Mouse (Mus musculus): ENCODE measurements around the gene Ugt2b34.
"Not testable (repeated sequence)": the region's sequence is repeated elsewhere in the genome, so short reads cannot be mapped to it uniquely, and the experiment has no call there.

Ugt2b34 gene

DNA sequence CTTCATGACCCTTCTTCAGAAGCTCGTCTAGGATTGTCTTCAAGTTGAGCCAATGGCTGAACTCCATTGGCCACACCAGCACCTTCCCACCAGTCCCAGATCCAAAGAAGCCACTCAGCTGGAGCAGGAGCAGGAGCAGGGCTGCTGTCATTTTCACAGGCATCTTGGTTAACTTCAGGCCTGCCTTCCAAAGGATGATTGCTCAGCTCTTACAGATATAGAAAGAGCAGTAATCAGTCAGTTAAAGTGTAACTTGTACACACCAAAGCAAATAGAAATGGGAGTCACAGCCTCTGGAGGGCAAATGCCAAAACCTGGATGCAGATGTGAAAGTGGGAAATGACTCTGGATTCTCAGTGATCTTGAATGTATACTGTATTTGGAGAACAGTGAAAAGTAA lies at the start of gene Ugt2b34:
Gene Ugt2b34 (minus strand): TSS at position 180 of the 400 bp plus-strand sequence.
- no peak for DNase-seq (ENCODE audit: extremely low spot score, low read depth, low spot score)

DNA sequence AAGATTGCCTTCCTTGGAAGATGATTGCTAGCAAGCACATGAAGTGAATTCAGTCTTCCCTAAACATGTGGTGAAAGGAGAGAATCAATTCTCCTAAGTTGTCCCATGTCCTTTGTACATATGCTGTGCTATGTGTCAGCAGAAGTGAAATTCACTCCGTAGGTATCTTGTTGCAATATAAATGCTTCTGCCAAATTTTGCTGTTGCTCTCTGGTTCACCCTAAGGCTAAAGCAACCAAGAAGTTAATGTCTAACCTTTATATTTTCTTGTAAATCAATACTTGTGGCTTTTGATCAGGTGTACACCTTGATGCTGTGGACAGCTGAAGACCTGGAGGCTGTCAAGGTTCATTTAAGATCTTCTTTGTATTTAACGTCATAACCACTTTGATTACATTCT lies 35.4 kb upstream of the Ugt2b34 start:
- DNase-seq (ENCODE audit: extremely low spot score, low read depth, low spot score) = no peak

DNA sequence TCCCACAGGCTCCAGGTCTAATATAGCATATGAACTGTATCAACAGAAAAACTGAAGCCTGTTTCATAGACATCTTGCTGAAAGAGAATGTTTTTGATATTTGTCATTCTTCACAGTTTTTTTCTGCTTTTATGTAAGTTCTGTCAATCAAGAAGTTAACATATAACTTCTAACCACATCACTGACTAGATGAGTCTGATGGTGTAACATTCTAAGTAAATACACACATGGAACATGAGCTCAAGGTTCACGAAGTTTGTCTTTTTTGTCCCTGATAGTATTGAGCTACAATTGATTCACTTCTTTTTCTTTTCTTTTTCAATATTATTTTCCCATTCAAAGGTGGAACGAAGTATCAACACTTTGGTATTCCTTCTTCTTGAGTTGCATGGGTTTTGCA lies 19.7 kb upstream of the Ugt2b34 start, which contains the start of gene Ugt2b1:
Gene Ugt2b1 (minus strand): TSS at position 105 of the 400 bp plus-strand sequence.
- DNase-seq (ENCODE audit: extremely low spot score, low read depth, low spot score) = no peak

DNA sequence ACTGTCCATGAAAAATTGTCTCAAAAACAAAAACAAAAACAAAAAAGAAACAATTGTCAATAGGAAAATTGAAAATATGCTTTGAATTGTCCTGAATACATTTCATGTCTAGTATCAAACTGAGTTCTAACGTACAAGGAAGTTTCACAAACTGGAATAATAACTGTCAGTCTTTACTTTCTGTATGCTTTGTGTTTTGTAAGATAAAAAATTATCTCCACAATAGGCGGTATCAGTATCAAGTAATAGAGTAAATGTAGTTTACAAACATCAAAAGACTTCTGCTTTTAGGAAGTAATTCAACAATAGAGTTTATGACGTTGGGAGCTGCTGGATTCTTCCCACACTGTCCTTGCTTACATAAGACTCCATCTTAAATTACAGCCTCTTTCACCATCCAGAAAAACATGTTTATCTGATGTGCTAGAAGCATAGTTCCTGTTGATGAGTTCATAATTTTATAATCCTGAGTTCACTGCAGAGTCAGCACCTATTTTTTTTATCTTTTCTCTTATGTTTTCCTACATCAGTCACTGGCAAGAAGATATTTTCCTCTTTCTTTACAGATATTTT lies 14.0 kb upstream of the Ugt2b34 start:
- DNase-seq (ENCODE audit: extremely low spot score, low read depth, low spot score) = no peak

DNA sequence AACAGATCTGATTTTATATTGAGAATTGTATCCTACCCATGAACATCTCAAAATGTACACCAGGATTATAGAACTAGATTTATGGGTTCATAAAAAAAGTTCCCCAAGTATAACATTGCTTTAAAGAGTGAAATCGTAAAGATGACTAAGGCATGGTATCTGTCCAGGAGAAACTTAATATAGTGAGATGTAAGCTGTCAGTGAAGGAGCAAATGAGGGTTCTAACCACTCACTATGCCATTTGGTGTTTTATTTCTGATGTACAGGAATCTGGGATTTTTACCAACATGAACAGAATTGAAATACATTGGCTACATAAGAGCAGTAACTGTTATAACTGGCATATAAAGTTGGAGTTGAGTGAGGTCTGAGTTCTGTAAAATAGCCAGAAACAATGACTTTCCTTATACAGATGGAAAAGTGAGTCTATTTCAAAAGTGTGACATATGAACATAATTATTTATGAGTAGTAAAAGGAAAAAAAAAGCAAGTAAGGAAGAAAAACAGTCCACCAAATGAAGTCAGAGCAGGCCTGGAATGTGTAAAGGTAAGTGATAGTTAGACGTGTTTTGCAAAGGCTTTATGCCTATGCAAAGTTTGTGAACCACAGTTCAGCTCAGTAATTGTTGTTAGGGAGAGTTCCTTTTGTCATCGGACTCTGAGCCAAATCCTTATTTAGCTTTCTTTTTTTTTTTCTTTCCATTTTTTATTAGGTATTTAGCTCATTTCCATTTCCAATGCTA lies 4.8 kb upstream of the Ugt2b34 start:
- no peak for DNase-seq (ENCODE audit: extremely low spot score, low read depth, low spot score)

DNA sequence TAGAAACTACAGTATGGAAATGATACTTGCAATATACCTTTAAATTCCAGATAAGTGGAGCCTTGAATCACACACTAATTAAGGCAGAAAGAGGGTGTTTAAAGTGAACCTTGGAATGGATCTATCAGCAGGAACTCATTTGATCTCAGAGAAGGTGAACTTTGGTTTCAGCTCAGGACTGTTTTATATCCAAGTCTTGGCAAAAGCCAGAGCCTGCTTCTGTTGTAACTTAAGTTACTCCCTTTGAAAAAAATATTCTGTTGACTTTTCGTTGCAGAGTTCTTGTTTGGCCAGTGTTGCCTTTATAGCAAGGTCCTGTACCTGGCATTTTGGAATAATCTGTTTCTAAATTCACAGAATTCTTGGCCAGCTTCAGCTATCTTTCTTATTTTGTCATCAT lies 4.0 kb upstream of the Ugt2b34 start:
- no peak for DNase-seq (ENCODE audit: extremely low spot score, low read depth, low spot score)

DNA sequence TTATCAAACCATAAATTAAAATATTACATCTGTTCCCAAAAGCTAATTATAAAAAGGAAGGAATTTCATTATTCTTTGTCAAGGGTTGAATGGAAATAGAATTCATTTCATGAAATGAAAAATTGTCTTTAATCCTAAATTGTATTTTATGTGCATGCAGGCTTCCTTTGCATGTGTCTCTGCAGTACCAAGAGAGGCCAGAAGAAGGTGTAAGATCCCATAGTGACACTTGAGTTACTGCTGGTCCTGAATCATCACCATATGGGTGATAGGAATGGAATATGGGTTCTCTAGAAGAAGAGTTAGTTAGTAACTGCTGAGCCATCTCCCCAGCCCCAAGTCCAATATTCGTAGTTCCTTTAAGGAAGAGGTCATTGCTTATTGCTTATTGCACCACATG lies 16.8 kb downstream of the Ugt2b34 start:
- no peak for DNase-seq (ENCODE audit: extremely low spot score, low read depth, low spot score)

DNA sequence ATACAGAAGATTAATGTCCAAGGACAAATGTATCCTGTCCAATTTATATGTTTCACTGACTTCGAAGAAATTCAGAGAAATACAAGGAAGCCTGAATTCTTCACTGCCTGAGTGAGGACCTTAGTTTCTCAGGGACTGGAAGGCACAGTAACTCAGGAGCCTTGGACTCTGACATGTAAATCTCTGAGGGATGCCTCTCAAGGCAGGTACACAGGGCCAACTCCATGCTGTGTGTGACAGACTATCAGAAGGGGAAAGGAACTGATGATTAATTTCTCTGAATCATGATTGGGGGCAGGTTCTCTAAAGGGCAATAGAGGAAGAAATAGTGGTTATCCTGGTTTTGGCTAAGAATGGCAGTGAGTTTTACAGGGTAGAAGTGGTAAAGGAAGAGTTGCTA lies 18.3 kb downstream of the Ugt2b34 start:
- no peak for DNase-seq (ENCODE audit: extremely low spot score, low read depth, low spot score)

DNA sequence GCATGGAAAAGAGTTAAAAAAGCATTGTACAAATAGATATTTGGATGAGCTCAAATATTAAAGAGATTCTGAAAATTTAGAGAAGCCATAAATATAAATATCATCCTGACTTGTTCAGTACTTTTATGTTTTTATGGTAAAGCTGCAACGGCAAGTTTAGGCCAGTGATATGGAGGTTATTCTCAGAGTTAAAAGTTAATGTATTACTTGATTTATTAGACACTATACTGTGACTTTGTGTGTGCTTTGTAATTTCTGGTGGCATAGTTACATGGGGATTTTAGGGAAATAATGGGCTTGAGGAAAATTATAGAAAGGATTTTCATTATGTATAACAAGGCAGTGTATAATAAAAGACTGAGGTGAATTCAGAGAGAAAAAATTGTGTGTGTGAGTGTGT lies 19.7 kb downstream of the Ugt2b34 start:
- no peak for DNase-seq (ENCODE audit: extremely low spot score, low read depth, low spot score)

DNA sequence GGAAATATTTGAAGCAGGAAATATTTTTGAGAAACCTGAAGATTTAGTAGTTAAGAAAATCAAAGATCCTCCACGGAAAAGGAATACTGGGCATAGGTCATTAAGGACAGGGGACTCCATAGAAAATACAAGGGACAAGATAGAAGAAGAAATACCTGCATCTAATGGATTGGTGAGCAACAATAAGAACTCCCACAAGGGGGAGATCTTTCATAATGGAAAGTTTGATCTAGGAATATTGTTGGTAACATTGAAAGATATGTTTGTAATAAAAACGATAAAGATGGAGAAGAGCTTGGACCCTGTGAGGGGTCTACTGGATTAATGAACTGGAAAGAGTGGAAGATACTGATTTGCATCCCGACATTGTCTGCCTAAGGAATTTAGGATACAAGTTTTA lies 20.1 kb downstream of the Ugt2b34 start:
- DNase-seq (ENCODE audit: extremely low spot score, low read depth, low spot score) = no peak

DNA sequence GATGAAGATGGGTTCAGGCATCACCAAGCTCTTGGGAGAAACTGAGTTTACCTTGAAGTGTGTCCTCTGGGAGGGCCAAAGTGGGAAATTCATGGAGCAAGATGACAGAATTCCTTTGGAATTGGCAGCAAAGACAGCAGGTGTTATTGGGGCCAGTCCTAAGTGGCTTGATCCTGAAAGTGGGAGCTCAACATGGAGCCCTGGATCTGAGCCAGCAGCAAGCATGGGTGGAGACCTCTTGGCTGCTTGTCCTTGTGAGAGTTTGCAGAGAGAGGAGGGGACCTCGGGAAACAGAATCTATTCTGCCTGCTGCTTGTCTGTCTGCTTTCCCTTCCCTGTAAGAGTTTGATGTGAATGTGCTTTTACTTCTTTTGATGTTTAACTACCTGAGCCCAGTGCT lies 34.9 kb downstream of the Ugt2b34 start:
- no peak for DNase-seq (ENCODE audit: extremely low spot score, low read depth, low spot score)

DNA sequence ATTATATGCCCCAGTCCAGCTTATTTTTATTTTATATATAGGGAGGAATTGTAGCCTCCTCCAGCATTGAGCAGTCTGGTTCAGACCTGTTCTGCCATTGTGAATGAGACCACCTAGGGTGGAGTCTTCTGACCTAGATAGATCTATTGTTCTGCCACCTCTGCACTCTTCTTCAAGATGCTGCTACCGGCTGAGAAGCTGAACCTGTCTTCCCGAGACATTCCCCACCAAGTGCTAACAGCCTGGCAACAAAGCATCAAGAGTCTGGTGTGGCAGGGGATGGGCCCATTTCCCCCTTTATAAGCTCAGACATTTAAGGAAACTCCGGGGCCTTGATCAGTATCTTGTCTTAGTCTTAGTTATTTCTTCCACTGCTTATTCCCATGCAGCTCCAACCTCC lies 48.4 kb downstream of the Ugt2b34 start:
- no peak for DNase-seq (ENCODE audit: extremely low spot score, low read depth, low spot score)

DNA sequence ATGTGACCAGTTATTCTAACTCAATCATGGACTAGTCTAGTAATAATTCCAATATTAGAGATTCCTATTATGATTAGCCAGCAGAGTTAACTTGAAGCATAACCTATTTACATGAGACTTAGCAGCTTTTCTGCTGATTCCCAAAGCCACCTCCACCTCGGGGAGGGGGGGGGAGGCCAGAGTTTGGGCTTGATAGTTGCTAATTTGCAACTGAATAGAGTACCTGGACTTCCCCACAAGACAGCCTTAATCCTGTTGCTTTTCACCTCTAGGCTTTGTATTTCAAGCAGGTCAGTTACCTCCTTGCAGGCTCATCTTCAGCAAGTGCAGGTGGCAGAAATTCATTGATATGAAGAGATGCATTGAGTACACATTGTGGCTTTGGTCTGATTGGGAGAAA lies 49.1 kb downstream of the Ugt2b34 start:
- no peak for DNase-seq (ENCODE audit: extremely low spot score, low read depth, low spot score)

DNA sequence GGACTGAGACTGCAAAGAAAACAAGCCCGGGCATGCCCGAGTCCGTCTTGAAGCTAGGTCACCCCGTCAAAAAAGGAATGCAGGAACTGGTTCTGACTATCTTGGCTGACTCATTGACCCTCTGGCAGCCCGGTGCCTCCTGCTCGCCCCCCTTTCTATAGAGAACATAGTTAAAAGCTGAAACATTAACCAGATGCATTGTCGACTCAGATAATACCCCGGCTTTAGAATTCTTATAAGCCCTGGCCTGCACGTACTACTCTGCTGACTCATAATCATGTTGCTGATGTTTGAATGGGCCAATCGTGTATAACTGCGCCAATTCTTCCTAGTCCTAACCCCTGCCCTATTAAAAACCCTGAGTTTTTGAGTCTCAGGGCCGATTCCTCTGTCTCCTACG lies 50.2 kb downstream of the Ugt2b34 start:
- not testable (repeated sequence) for DNase-seq (ENCODE audit: extremely low spot score, low read depth, low spot score)

DNA sequence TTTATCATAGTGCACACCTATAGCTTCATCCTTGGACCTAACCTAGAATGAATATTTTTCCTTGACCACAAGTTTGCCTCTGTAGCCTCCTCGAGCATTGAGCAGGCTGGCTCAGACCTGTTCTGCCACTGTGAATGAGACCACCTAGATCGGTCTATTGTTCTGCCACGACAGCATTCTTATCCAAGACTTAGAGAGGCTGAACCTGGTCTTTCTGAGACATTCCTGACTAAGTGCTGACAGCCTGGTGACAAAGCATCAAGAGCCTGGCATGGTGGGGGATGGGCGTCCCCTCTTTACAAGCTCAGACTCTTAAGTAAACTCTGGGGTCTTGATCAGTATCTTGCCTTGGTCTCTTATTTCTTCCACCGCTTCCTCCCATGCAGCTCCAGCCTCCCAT lies 55.1 kb downstream of the Ugt2b34 start:
- no peak for DNase-seq (ENCODE audit: extremely low spot score, low read depth, low spot score)

DNA sequence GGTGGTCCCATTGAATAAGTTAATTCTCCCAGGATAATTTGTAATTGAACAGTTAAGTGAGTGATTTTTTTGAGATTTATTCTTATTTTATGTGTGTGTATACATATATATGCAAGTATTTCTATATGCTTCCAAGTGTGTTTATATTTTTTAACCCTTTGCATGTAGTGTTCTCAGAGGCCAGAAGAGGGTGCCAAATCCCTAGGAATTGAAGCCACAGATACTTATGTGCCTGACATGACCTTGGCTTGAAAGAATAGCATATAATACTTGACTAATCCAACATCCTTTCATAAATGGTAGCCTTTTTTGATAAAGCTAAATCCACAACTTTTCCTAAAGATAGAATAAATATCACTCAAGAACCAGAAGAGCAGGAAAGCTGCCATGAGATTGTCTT lies 56.6 kb downstream of the Ugt2b34 start:
- peak; percentile 26 for DNase-seq (ENCODE audit: extremely low spot score, low read depth, low spot score)

DNA sequence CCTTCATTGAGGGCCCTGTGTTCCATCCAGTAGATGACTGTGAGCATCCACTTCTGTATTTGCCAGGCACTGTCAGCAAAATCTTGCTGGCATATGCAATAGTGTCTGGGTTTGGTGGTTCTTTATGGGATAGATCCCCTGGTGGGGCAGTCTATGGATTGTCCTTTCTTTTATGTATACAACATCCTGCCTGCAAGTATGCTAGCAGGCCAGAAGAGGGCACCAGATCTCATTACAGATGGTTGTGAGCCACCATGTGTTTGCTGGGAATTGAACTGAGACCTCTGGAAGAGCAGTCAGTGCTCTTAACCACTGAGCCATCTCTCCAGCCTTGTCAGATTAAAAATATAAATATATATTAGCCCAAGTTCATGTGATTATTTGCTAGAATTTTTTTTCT lies 65.5 kb downstream of the Ugt2b34 start:
- DNase-seq (ENCODE audit: extremely low spot score, low read depth, low spot score) = not testable (repeated sequence)

DNA sequence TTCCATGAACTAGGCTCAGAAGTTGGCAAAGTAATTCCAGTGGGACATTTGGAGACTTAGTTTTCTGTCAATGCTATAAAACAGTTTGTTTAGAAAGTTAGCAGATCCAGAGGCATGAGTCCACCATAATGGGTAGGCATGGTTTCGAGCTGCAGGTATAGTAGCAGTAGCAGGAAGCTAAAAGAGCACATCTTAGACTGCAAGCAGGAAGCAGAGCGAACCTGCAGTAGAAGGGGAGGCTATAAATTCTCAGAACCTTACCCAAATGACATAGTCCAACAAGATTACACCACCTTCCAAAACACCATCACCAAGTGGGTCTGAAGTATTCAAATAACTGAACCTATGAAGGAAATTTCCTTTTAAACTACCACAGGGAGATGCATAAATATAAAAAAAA lies 66.5 kb downstream of the Ugt2b34 start:
- DNase-seq (ENCODE audit: extremely low spot score, low read depth, low spot score) = no peak

All from hindlimb bud, embryonic 11.5 days (tissue).